Mouse (Mus musculus) hindbrain, postnatal 0 days (tissue): Measurements from ENCODE around the gene Olfr481. TPM values are rescaled to one million over a fixed set of nuclear protein-coding genes. Genes with fewer than 3 reads are reported as not detected.

ENCODE experiments used
- ATAC-seq: fragments of 200-750 bp; cut with Nextera tagmentation; 2 replicates; pipeline ENCODE4 v1.8.0; 2017; ENCODE audit warnings: mild to moderate bottlenecking, moderate TSS enrichment, moderate library complexity
- DNase-seq: peaks from one replicate; pipeline ENCODE4 v3.0.0-alpha.2; 2015; ENCODE audit warnings: low spot score
- H3K27ac ChIP-seq: fragments of 300-500 bp; sonication (generic); 2 replicates; pipeline ENCODE4 v1.5.1; 2014; ENCODE audit warnings: mild to moderate bottlenecking
- H3K27me3 ChIP-seq: fragments of 300-500 bp; sonication (generic); 2 replicates; pipeline ENCODE4 v1.6.1; 2014; ENCODE audit warnings: low read length, mixed read lengths; ENCODE audit not compliant: insufficient read depth
- H3K36me3 ChIP-seq: fragments of 300-500 bp; sonication (generic); 2 replicates; pipeline ENCODE4 v1.6.1; 2014; ENCODE audit warnings: low read length, mixed read lengths; ENCODE audit not compliant: insufficient read depth
- H3K4me1 ChIP-seq: fragments of 300-500 bp; sonication (generic); 2 replicates; pipeline ENCODE4 v1.6.1; 2014; ENCODE audit warnings: antibody characterized with exemption, low read length, mixed read lengths; ENCODE audit not compliant: insufficient read depth
- H3K4me2 ChIP-seq: fragments of 300-500 bp; sonication (generic); 2 replicates; pipeline ENCODE4 v1.6.1; 2014; ENCODE audit warnings: low read depth, mild to moderate bottlenecking, low read length, moderate library complexity, mixed read lengths
- H3K4me3 ChIP-seq: fragments of 300-500 bp; sonication (generic); 2 replicates; pipeline ENCODE4 v1.5.1; 2014; ENCODE audit warnings: low read length
- H3K9ac ChIP-seq: fragments of 300-500 bp; sonication (generic); replicated peaks from 2 replicates; pipeline ENCODE4 v1.6.1; 2014; ENCODE audit warnings: mild to moderate bottlenecking, low read length, moderate library complexity, mixed read lengths
- H3K9me3 ChIP-seq: fragments of 300-500 bp; sonication (generic); 2 replicates; pipeline ENCODE4 v1.6.1; 2016; ENCODE audit warnings: low read length, mixed read lengths
- CTCF ChIP-seq: IDR thresholded peaks from 2 replicates; pipeline ENCODE4 v1.5.1; 2016; ENCODE audit warnings: antibody characterized with exemption, control low read depth, low read depth
- WGBS: fragments of 180-500 bp; shearing (Covaris S2); extraction: QIAGEN DNeasy Blood & Tissue Kit; methylation state at CpG from one replicate; pipeline ENCODE4 v1.1.7; 2014; 5-methylcytosine and 5-hydroxymethylcytosine counted together
- polyA plus RNA-seq: library from polyadenylated mRNA; unstranded; fragments of >200 nt; fragmentation: Nextera tagmentation; extraction: Ambion mirVana; gene quantifications from 2 replicates; pipeline ENCODE4 v1.2.1, GENCODE M21; 2015
- total RNA-seq: library from RNA; depleted of rRNA; stranded (reverse); fragments of >200 nt; gene quantifications from 2 replicates; pipeline ENCODE4 v1.2.3, GENCODE M21; 2014; rRNA removed

Gene Olfr481
- total RNA-seq (not detected in 2 replicates), polyA plus RNA-seq (not detected in 2 replicates)

DNA sequence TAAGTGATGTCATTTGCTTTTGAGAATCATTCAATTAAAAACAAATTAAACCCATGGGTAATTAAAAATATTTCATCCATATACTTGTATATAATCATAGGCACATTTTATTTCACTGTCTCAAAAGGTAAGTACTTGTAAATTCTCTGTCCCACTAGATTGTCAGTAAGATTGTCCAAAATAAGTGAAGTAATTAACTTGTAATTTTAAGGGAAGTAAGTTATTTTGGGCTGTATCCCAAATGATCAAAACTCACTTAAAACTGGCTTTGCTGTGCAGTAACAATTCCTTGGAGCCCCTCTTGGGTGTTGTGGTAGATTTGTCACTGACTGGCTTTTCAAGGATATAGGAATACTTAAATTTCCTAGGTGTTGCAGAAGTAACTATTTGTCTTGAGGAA lies at the start of gene Olfr481:
Olfr481 (plus strand) TSS at position 301 of the 400 bp plus-strand sequence.
- no peak for DNase-seq

DNA sequence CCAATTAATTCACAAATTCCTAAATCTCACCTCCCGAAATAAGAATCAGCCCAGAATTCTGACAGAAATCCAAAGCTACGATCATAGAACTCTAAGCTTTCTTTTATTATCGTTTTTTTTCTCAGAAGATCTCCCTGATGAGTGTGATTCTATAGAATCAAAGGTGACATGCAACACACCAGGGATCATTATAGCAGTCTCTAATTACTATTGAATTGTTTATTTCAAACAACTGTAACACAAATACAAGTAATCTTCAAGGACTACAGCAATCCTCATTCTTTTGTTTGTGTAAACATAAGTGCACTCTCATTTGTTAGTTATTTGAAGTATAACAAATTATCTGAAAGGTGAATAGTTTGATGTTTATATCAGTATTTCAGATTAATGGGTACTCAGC lies 45.8 kb upstream of the Olfr481 start, which contains the start of gene Olfr478:
Olfr478 (minus strand) TSS at position 101 of the 400 bp plus-strand sequence.
- H3K27ac ChIP-seq: no peak within 1 kb of the TSS
- no peaks in the 10 kb centered on the region for H3K27me3 ChIP-seq
- ATAC-seq (no peak), DNase-seq (no peak)
- TF ChIP-seq CTCF: no peak
- no peak within 1 kb of the TSS for H3K4me2 ChIP-seq
- no peak within 1 kb of the TSS for H3K9ac ChIP-seq
- no peak within 1 kb of the TSS for H3K4me3 ChIP-seq
- WGBS: 81% methylated on average over 3 of the region's 3 CpGs
- H3K36me3 ChIP-seq: no peaks in the 10 kb centered on the region
- no peaks in the 10 kb centered on the region for H3K9me3 ChIP-seq
- no peaks in the 10 kb centered on the region for H3K4me1 ChIP-seq

More for the DNA sequence above, at the start of gene Olfr481:
- no peaks in the 10 kb centered on the region for H3K27me3 ChIP-seq
- H3K9ac ChIP-seq: no peak within 1 kb of the TSS
- no peak for ATAC-seq
- H3K4me1 ChIP-seq: no peaks in the 10 kb centered on the region
- no peak within 1 kb of the TSS for H3K4me3 ChIP-seq
- no peak within 1 kb of the TSS for H3K4me2 ChIP-seq
- no peaks in the 10 kb centered on the region for H3K9me3 ChIP-seq
- H3K27ac ChIP-seq: no peak within 1 kb of the TSS
- TF ChIP-seq CTCF: no peak
- no peaks in the 10 kb centered on the region for H3K36me3 ChIP-seq

DNA sequence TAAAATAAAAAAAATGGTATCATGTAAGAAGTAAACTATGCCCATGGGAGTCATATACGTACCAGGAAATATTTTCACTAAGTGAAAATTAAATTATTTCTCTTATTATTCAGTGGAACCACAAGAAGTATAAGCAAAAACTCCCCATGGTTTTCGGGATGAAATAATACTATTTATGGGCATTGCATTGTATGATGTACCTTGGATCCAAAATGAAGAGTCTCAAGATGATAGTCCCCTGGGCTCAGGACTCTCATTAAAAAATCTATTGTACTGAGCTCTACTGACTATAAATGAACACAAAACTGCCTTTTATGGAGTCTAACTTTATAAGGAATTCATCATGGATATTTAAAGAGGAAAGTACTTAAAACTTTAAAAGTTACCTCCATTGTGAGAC lies 29.3 kb upstream of the Olfr481 start, which contains the start of gene Olfr479:
Olfr479 (plus strand) TSS at position 301 of the 400 bp plus-strand sequence.
- Histone ChIP-seq H3K4me1 (no peaks in the 10 kb centered on the region), H3K36me3 (no peaks in the 10 kb centered on the region), H3K9me3 (no peaks in the 10 kb centered on the region), H3K9ac (no peak within 1 kb of the TSS), H3K4me2 (no peak within 1 kb of the TSS), H3K27ac (no peak within 1 kb of the TSS), H3K27me3 (no peaks in the 10 kb centered on the region), H3K4me3 (no peak within 1 kb of the TSS)
- DNase-seq: no peak
- TF ChIP-seq CTCF: no peak
- WGBS: 90% methylated on average over 2 of the region's 2 CpGs
- ATAC-seq: no peak

DNA sequence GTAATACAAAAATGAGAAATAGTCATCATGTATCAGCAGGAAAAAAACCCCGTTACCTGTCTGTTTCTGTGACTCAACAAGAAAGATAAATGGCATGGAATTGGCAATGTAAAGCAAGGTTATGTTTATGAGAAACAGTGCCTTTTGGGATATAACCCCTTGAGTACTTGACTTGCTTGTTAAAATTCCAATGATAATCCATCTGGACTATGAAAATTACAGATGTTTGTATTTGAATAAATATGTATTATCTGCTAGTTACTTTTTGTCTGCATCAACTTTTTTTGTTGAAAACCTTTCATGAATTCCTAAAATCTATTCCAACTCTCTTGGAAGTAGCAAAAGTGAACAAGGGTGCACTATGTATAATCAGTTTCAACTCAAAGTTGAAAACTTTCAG lies 12.4 kb upstream of the Olfr481 start, which contains the start of gene Olfr480:
Olfr480 (minus strand) TSS at position 101 of the 400 bp plus-strand sequence.
- no peak for TF ChIP-seq CTCF
- 87% methylated on average over 1 of the region's 1 CpGs for WGBS
- H3K4me3 ChIP-seq: no peak within 1 kb of the TSS
- DNase-seq: no peak
- H3K4me1 ChIP-seq: no peaks in the 10 kb centered on the region
- H3K9ac ChIP-seq: no peak within 1 kb of the TSS
- H3K27ac ChIP-seq: no peak within 1 kb of the TSS
- no peak for ATAC-seq
- no peaks in the 10 kb centered on the region for H3K36me3 ChIP-seq
- no peaks in the 10 kb centered on the region for H3K9me3 ChIP-seq
- H3K4me2 ChIP-seq: no peak within 1 kb of the TSS
- H3K27me3 ChIP-seq: no peaks in the 10 kb centered on the region

DNA sequence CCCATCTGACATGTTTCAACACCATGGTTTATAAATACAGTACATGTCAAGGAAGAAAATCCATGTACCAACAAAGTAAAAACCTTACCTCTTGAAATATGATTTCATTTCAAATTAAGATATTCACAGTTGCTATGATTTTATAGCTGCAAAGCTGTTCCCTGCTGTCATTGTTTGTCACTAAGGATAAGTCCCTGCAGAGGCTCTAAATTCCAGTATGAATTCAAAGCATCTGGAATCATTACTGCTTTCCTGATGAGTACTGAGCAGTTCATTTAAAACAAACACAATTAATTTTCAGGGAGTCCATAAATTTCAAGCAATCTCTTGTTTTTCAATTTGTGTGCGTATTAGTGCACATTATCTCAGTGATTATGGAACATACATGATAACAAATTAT lies 17.8 kb downstream of the Olfr481 start, which contains the start of gene Olfr482:
Olfr482 (minus strand) TSS at position 101 of the 400 bp plus-strand sequence.
- Histone ChIP-seq H3K4me3 (no peak within 1 kb of the TSS), H3K4me1 (no peaks in the 10 kb centered on the region), H3K36me3 (no peaks in the 10 kb centered on the region), H3K27ac (no peak within 1 kb of the TSS), H3K9ac (no peak within 1 kb of the TSS), H3K4me2 (no peak within 1 kb of the TSS), H3K9me3 (no peaks in the 10 kb centered on the region), H3K27me3 (no peaks in the 10 kb centered on the region)
- DNase-seq (no peak), ATAC-seq (no peak)
- no peak for TF ChIP-seq CTCF
- WGBS: 78% methylated on average over 1 of the region's 1 CpGs

DNA sequence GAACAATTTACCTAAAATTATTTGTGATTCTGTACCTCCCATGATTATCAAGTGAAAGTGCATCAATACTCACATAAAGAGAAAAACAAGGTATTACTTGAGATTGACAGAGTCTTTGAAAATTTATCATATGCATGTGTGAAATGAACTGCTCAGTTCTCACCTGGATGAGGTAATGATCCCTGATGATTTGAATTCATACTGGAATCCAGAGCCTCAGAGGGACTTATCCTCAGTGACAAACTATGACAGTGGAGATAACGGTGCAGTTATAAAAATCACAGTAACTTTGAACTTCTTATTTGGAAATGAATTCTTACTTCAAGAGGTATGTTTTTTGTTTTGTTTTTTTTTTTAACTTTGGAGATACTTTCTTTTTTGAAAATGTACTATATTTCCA lies 20.9 kb downstream of the Olfr481 start, which contains the start of gene Olfr483:
Olfr483 (plus strand) TSS at position 301 of the 400 bp plus-strand sequence.
- no peak within 1 kb of the TSS for H3K4me3 ChIP-seq
- 83% methylated on average over 1 of the region's 1 CpGs for WGBS
- no peak within 1 kb of the TSS for H3K27ac ChIP-seq
- no peak for TF ChIP-seq CTCF
- H3K4me1 ChIP-seq: no peaks in the 10 kb centered on the region
- H3K4me2 ChIP-seq: no peak within 1 kb of the TSS
- H3K27me3 ChIP-seq: no peaks in the 10 kb centered on the region
- DNase-seq: no peak
- H3K36me3 ChIP-seq: no peaks in the 10 kb centered on the region
- ATAC-seq: no peak
- no peaks in the 10 kb centered on the region for H3K9me3 ChIP-seq
- no peak within 1 kb of the TSS for H3K9ac ChIP-seq

DNA sequence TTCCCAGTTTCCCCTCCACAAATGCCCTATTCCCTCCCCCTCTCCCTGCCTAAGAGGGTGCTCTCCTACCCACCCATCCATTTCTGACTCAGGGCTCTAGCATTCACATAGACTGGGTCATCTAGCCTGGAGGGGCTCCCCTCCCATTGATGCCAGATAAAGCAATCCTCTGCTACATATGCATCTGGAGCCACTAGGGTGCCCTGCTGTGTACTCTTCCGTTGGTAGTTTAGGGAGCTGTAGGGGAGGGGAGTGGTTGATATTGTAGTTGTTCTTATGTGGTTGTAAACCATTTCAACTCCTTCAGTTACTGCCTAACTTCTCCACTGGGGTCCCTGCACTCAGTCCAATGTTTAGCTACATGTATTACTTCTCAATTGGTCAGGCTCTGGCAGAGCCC lies 41.0 kb downstream of the Olfr481 start:
- DNase-seq (no peak), ATAC-seq (no peak)
- Histone ChIP-seq H3K36me3 (no peaks in the 10 kb centered on the region), H3K4me3 (no peak overlapping the region), H3K9me3 (no peaks in the 10 kb centered on the region), H3K27ac (no peak overlapping the region), H3K4me2 (no peak overlapping the region), H3K4me1 (no peaks in the 10 kb centered on the region), H3K9ac (no peak overlapping the region), H3K27me3 (no peaks in the 10 kb centered on the region)
- TF ChIP-seq CTCF: no peak
- WGBS: 5% methylated on average over 1 of the region's 1 CpGs
